Mouse (Mus musculus) G1E (cell line): ENCODE results near the gene Stambpl1. TPM values are rescaled to one million over a fixed set of nuclear protein-coding genes. Genes with fewer than 3 reads are reported as not detected.
A peak's percentile ranks its signal among the peaks of the same experiment; 100 is the strongest.

ENCODE experiments used
- ATAC-seq: 2 replicates; pipeline ENCODE4 v1.8.0; 2016; ENCODE audit warnings: mild to moderate bottlenecking; ENCODE audit not compliant: insufficient number of reproducible peaks, poor library complexity, low FRiP score, severe bottlenecking; ENCODE audit errors: extremely low read depth
- DNase-seq: peaks from one replicate; pipeline ENCODE4 v3.0.0; 2012; ENCODE audit warnings: low spot score
- H3K27me3 ChIP-seq: 2 replicates; pipeline ENCODE4 v1.6.1; 2012; ENCODE audit warnings: mild to moderate bottlenecking, low read length, inconsistent platforms; ENCODE audit not compliant: insufficient read depth
- H3K36me3 ChIP-seq: replicated peaks from 2 replicates; pipeline ENCODE3; 2012; ENCODE audit warnings: mild to moderate bottlenecking, inconsistent platforms
- H3K4me1 ChIP-seq: 2 replicates; pipeline ENCODE4 v1.6.1; 2012; ENCODE audit warnings: low read depth, low read length, inconsistent platforms, mixed read lengths; ENCODE audit not compliant: insufficient read depth
- H3K4me3 ChIP-seq: 2 replicates; pipeline ENCODE4 v1.5.1; 2012; ENCODE audit warnings: low read depth, mild to moderate bottlenecking, inconsistent platforms, low read length, moderate library complexity, mixed read lengths
- H3K9me3 ChIP-seq: replicated peaks from 2 replicates; pipeline ENCODE4 v1.6.1; 2012; ENCODE audit warnings: inconsistent platforms
- CTCF ChIP-seq: IDR thresholded peaks from 2 replicates; pipeline ENCODE4 v1.5.1; 2012; ENCODE audit warnings: low read depth, low read length, inconsistent platforms, mixed read lengths
- GATA1 ChIP-seq: IDR thresholded peaks from 2 replicates; pipeline ENCODE4 v1.6.1; 2012; ENCODE audit warnings: borderline replicate concordance, low read length, inconsistent platforms, mixed read lengths
- GATA2 ChIP-seq: IDR thresholded peaks from 2 replicates; pipeline ENCODE4 v1.6.1; 2012; ENCODE audit warnings: low read depth, low read length, inconsistent platforms, borderline replicate concordance
- POLR2AphosphoS5 ChIP-seq: IDR thresholded peaks from 2 replicates; pipeline ENCODE4 v1.6.1; 2012; ENCODE audit warnings: low read depth, low read length, inconsistent platforms; ENCODE audit not compliant: insufficient replicate concordance
- TAL1 ChIP-seq: conservative IDR thresholded peaks from 2 replicates; pipeline ENCODE4 v1.6.1; 2012; ENCODE audit warnings: low read depth, low read length, inconsistent platforms, mixed read lengths
- polyA plus RNA-seq: library from polyadenylated mRNA; stranded (reverse); fragments of >175 nt; gene quantifications from 2 replicates; pipeline ENCODE4 v1.2.3, GENCODE M21; 2012
- total RNA-seq, 2 experiments: library from RNA; stranded (forward) in 1 of 2; stranded (reverse) in 1 of 2; fragments of 200-1000 nt in 1 of 2; fragments of >200 nt in 1 of 2; fragmentation: Nextera tagmentation in 1 of 2; gene quantifications; 2 replicates each; pipeline ENCODE4 v1.2.3; 2014 to 2017

Stambpl1 gene
- total and polyA plus RNA-seq, 3 experiments = 0.44 TPM; not detected in 2

DNA sequence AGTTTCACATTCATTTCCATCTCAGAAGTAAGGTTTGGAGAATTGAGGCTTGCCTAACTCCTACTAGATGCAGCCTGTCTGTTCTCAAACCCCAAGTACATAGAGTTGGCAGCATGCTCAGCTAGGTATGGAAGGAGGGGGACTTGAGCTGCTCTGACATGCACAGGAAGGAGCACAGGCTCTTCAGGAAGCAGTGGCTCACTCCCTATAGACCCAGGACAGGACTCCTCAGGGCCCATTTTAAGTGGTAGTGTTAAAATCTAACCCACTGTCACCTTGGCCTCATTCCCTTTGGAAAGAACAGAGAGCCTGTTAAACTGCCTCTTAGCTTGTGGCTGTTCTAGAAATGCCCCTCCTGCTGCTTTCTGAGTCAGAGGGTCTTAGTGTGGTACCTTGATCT is 50.9 kb downstream of the Stambpl1 start:
- Histone ChIP-seq H3K4me1 (peaks cover 4% of the 10 kb centered on the region; the same call in 1 of the 2 replicates), H3K36me3 (no peaks in the 10 kb centered on the region), H3K9me3 (no peaks in the 10 kb centered on the region), H3K4me3 (no peak overlapping the region), H3K27me3 (no peaks in the 10 kb centered on the region; the same call in 1 of the 2 replicates)
- ATAC-seq (no peak), DNase-seq (no peak)
- no peak for TF ChIP-seq POLR2AphosphoS5
- no peak for TF ChIP-seq TAL1
- TF ChIP-seq GATA1 = no peak
- no peak for TF ChIP-seq CTCF
- TF ChIP-seq GATA2 = no peak

- H3K36me3 ChIP-seq = no peaks in the 10 kb centered on the region
- no peak overlapping the region for H3K4me3 ChIP-seq
- TF ChIP-seq GATA2 = no peak
- no peak for TF ChIP-seq GATA1
- no peak for TF ChIP-seq CTCF
- no peak for TF ChIP-seq POLR2AphosphoS5
- TF ChIP-seq TAL1 = no peak
- H3K9me3 ChIP-seq = no peaks in the 10 kb centered on the region
- peak; percentile 11 for DNase-seq
- no peaks in the 10 kb centered on the region; the same call in 1 of the 2 replicates for H3K27me3 ChIP-seq
- H3K4me1 ChIP-seq = peaks cover 4% of the 10 kb centered on the region; the same call in 1 of the 2 replicates
- no peak for ATAC-seq
These were observed 52.0 kb downstream of the Stambpl1 start for GRCm38 (mm10) chr19:34244056-34244455.

DNA sequence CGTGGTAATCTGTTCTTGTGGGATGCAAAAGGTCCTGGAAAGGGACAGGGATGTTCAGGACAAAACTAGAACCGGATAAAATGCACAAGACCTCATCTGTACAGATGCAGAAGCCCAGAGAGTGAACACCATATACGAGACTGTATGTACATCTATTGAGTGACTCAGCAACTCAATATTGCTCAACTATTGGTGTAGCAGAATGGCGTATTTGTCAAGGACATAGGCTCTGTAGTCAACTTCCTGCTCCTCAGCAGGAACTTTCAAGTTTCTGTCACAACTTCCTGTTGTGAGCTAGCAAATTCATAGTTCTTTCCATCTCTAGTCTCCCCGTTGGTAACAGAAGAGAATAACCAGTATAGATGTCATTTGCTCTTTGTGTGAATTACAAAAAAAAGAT is 56.5 kb downstream of the Stambpl1 start:
- Histone ChIP-seq H3K4me3 (no peak overlapping the region), H3K36me3 (no peaks in the 10 kb centered on the region), H3K27me3 (0 out of 2 replicates have a peak, but pooled peaks cover 3% of the 10 kb centered on the region), H3K9me3 (no peaks in the 10 kb centered on the region), H3K4me1 (peaks cover 2% of the 10 kb centered on the region; the same call in 1 of the 2 replicates)
- DNase-seq (no peak), ATAC-seq (no peak)
- TF ChIP-seq POLR2AphosphoS5 (no peak), GATA1 (no peak), GATA2 (no peak), CTCF (no peak), TAL1 (no peak)

- Histone ChIP-seq H3K27me3 (0 out of 2 replicates have a peak, but pooled peaks cover 3% of the 10 kb centered on the region), H3K4me3 (no peak overlapping the region), H3K9me3 (no peaks in the 10 kb centered on the region), H3K36me3 (no peaks in the 10 kb centered on the region), H3K4me1 (no peaks in the 10 kb centered on the region)
- DNase-seq = no peak
- TF ChIP-seq GATA1 (no peak), TAL1 (no peak), GATA2 (no peak), POLR2AphosphoS5 (no peak), CTCF (no peak)
- no peak for ATAC-seq
These were observed 58.6 kb downstream of the Stambpl1 start for GRCm38 (mm10) chr19:34250621-34251020.

- H3K36me3 ChIP-seq = no peaks in the 10 kb centered on the region
- H3K4me1 ChIP-seq = no peaks in the 10 kb centered on the region
- no peak for TF ChIP-seq GATA1
- TF ChIP-seq TAL1 = no peak
- no peak for TF ChIP-seq GATA2
- no peak for TF ChIP-seq CTCF
- no peak for TF ChIP-seq POLR2AphosphoS5
- H3K4me3 ChIP-seq = no peak overlapping the region
- ATAC-seq (no peak), DNase-seq (no peak)
- no peaks in the 10 kb centered on the region for H3K9me3 ChIP-seq
- H3K27me3 ChIP-seq = 0 out of 2 replicates have a peak, but pooled peaks cover 3% of the 10 kb centered on the region
These were observed 59.9 kb downstream of the Stambpl1 start for GRCm38 (mm10) chr19:34251900-34252299.

DNA sequence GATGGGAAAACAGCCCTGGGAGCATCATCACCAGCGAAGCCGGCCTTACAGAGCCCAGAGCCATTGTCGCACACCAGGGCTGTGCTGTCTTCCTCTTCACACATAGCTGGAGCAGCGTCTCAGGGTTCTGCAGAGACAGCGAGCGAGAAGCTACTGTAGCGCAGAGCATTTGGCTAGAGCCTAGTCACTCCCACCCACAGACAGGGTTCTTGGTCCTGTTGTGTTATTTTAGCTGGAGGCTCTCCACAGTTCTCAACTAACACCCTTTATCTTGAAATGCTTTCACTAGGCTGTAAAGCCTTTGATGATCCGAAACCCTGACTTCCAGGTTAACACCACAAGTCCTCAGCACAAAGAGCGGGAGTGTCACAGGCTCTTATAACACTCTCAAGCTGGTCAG is 60.4 kb downstream of the Stambpl1 start:
- TF ChIP-seq POLR2AphosphoS5 (no peak), GATA2 (no peak), TAL1 (no peak), GATA1 (no peak), CTCF (no peak)
- Histone ChIP-seq H3K4me1 (no peaks in the 10 kb centered on the region), H3K27me3 (0 out of 2 replicates have a peak, but pooled peaks cover 3% of the 10 kb centered on the region), H3K9me3 (no peaks in the 10 kb centered on the region), H3K4me3 (no peak overlapping the region), H3K36me3 (no peaks in the 10 kb centered on the region)
- no peak for ATAC-seq
- no peak for DNase-seq

- ATAC-seq (no peak), DNase-seq (no peak)
- TF ChIP-seq GATA1 (no peak), CTCF (no peak), TAL1 (no peak), GATA2 (no peak), POLR2AphosphoS5 (no peak)
- H3K36me3 ChIP-seq = no peaks in the 10 kb centered on the region
- no peaks in the 10 kb centered on the region for H3K9me3 ChIP-seq
- H3K4me1 ChIP-seq = no peaks in the 10 kb centered on the region
- 0 out of 2 replicates have a peak, but pooled peaks cover 3% of the 10 kb centered on the region for H3K27me3 ChIP-seq
- no peak overlapping the region for H3K4me3 ChIP-seq
These were observed 62.3 kb downstream of the Stambpl1 start for GRCm38 (mm10) chr19:34254101-34254879.
